Mouse (Mus musculus): ENCODE measurements at regions not wholly inside any gene's neighbourhood (a gene's known extent, or its start where the extent isn't known, plus 50 kb on each side); places are given as distances from the start of the nearest gene placed in this dataset.

GRCm38 (mm10) chr7:136708004-136708435 lies 186.4 kb upstream of the Mgmt start:
- Histone ChIP-seq H3K9me3 (ENCODE audit: control insufficient read depth, low read length) (peaks cover 12% of the 10 kb centered on the region), H3K4me1 (ENCODE audit: control insufficient read depth) (no peaks in the 10 kb centered on the region), H3K36me3 (ENCODE audit: control insufficient read depth) (no peaks in the 10 kb centered on the region), H3K4me3 (replicated peaks) (no peak overlapping the region), H3K27me3 (ENCODE audit: control insufficient read depth) (no peaks in the 10 kb centered on the region)
- TF ChIP-seq GATA1 (IDR thresholded peaks at IDR 0.05; ENCODE audit: low read length) (no peak), TAL1 (IDR thresholded peaks at IDR 0.05; ENCODE audit: low read length) (no peak)

GRCm38 (mm10) chr7:136710653-136711052 lies 183.8 kb upstream of the Mgmt start:
- TF ChIP-seq GATA1 (IDR thresholded peaks at IDR 0.05; ENCODE audit: low read length), result no peak
- no peak for TF ChIP-seq TAL1 (IDR thresholded peaks at IDR 0.05; ENCODE audit: low read length)
- H3K4me3 ChIP-seq (replicated peaks), result no peak overlapping the region

DNA sequence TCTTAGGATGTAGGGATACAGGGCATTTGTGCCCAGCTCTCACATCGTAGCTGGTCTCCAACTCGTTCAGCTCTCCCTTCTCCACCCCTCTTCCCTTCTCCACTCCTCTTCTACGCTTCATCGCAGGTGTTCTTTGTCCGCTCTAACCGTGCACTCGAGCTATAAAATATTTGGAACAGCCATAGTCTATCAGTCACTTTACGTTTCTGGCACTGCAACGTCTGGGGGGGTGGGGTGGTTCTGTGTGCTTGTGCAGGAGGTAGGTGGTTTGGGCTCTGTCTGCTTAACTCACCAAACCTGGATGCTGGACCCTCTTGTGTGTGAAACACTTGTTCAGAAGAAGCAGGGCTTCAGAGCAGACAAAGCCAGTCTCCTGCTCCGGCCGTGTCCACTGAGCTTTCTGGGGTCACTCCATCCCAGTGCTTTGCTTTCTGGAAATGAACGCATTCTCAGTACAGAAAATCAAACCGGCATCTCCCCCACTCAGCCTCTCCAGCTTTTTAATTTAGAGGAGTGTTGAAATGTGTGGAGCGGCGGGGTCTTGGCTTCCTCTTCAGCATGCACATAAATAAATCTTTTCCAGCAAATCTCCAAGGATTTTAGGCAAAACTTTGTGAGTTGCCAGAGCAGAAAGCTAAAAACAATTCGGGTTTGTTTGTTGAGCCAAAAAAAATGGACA lies 181.3 kb upstream of the Mgmt start:
- Histone ChIP-seq H3K4me3 (replicated peaks) (no peak overlapping the region), H3K27me3 (ENCODE audit: control insufficient read depth) (no peaks in the 10 kb centered on the region), H3K4me1 (ENCODE audit: control insufficient read depth) (no peaks in the 10 kb centered on the region), H3K36me3 (ENCODE audit: control insufficient read depth) (no peaks in the 10 kb centered on the region), H3K9me3 (ENCODE audit: control insufficient read depth, low read length) (peaks cover 13% of the 10 kb centered on the region)
- TF ChIP-seq TAL1 (IDR thresholded peaks at IDR 0.05; ENCODE audit: low read length) (no peak), GATA1 (IDR thresholded peaks at IDR 0.05; ENCODE audit: low read length) (no peak)

More at GRCm38 (mm10) chr7:136710653-136711052, 183.8 kb upstream of the Mgmt start:
- Histone ChIP-seq H3K4me1 (ENCODE audit: control insufficient read depth) (no peaks in the 10 kb centered on the region), H3K27me3 (ENCODE audit: control insufficient read depth) (no peaks in the 10 kb centered on the region), H3K36me3 (ENCODE audit: control insufficient read depth) (no peaks in the 10 kb centered on the region), H3K9me3 (ENCODE audit: control insufficient read depth, low read length) (peaks cover 9% of the 10 kb centered on the region)

GRCm38 (mm10) chr7:136727628-136728402 lies 166.6 kb upstream of the Mgmt start:
- Histone ChIP-seq H3K4me1 (ENCODE audit: control insufficient read depth) (no peaks in the 10 kb centered on the region), H3K27me3 (ENCODE audit: control insufficient read depth) (no peaks in the 10 kb centered on the region), H3K9me3 (ENCODE audit: control insufficient read depth, low read length) (peaks cover 5% of the 10 kb centered on the region; the same call in 1 of the 2 replicates), H3K4me3 (replicated peaks) (no peak overlapping the region), H3K36me3 (ENCODE audit: control insufficient read depth) (no peaks in the 10 kb centered on the region)
- TF ChIP-seq GATA1 (IDR thresholded peaks at IDR 0.05; ENCODE audit: low read length), result no peak
- no peak for TF ChIP-seq TAL1 (IDR thresholded peaks at IDR 0.05; ENCODE audit: low read length)

GRCm38 (mm10) chr7:136742171-136742570 lies 152.2 kb upstream of the Mgmt start:
- H3K4me3 ChIP-seq (replicated peaks), result no peak overlapping the region
- TF ChIP-seq GATA1 (IDR thresholded peaks at IDR 0.05; ENCODE audit: low read length) (no peak), TAL1 (IDR thresholded peaks at IDR 0.05; ENCODE audit: low read length) (no peak)
- no peaks in the 10 kb centered on the region for H3K4me1 ChIP-seq (ENCODE audit: control insufficient read depth)
- no peaks in the 10 kb centered on the region for H3K36me3 ChIP-seq (ENCODE audit: control insufficient read depth)
- no peaks in the 10 kb centered on the region for H3K27me3 ChIP-seq (ENCODE audit: control insufficient read depth)
- H3K9me3 ChIP-seq (ENCODE audit: control insufficient read depth, low read length), result no peaks in the 10 kb centered on the region; the same call in 1 of the 2 replicates

- Histone ChIP-seq H3K4me1 (ENCODE audit: control insufficient read depth) (no peaks in the 10 kb centered on the region), H3K9me3 (ENCODE audit: control insufficient read depth, low read length) (no peaks in the 10 kb centered on the region; the same call in 1 of the 2 replicates), H3K4me3 (replicated peaks) (no peak overlapping the region), H3K36me3 (ENCODE audit: control insufficient read depth) (no peaks in the 10 kb centered on the region), H3K27me3 (ENCODE audit: control insufficient read depth) (no peaks in the 10 kb centered on the region)
- TF ChIP-seq TAL1 (IDR thresholded peaks at IDR 0.05; ENCODE audit: low read length) (no peak), GATA1 (IDR thresholded peaks at IDR 0.05; ENCODE audit: low read length) (no peak)
Observed at GRCm38 (mm10) chr7:136745412-136745811, 149.0 kb upstream of the Mgmt start.

DNA sequence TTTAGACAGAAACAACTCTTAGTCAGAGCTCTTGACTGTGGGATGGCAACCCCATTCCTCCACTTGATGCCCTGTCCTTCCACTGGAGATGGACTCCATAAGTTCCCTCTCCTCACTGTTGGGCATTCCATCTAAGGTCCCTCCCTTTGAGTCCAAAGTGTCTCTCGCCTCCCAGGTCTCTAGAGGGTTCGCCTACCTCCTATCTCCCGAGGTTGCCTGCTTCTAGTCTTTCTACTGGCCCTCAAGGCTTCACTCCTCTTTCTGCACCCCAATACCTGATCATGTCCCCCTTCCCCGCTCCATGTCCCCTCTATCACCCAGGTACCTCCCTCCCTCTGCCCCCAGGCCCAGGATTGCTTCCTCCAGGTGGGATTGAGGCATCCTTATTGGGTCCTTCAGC lies 142.9 kb upstream of the Mgmt start:
- no peaks in the 10 kb centered on the region for H3K9me3 ChIP-seq (ENCODE audit: control insufficient read depth, low read length)
- no peak overlapping the region for H3K4me3 ChIP-seq (replicated peaks)
- no peak for TF ChIP-seq GATA1 (IDR thresholded peaks at IDR 0.05; ENCODE audit: low read length)
- no peak for TF ChIP-seq TAL1 (IDR thresholded peaks at IDR 0.05; ENCODE audit: low read length)
- no peaks in the 10 kb centered on the region for H3K27me3 ChIP-seq (ENCODE audit: control insufficient read depth)
- no peaks in the 10 kb centered on the region for H3K36me3 ChIP-seq (ENCODE audit: control insufficient read depth)
- no peaks in the 10 kb centered on the region for H3K4me1 ChIP-seq (ENCODE audit: control insufficient read depth)

DNA sequence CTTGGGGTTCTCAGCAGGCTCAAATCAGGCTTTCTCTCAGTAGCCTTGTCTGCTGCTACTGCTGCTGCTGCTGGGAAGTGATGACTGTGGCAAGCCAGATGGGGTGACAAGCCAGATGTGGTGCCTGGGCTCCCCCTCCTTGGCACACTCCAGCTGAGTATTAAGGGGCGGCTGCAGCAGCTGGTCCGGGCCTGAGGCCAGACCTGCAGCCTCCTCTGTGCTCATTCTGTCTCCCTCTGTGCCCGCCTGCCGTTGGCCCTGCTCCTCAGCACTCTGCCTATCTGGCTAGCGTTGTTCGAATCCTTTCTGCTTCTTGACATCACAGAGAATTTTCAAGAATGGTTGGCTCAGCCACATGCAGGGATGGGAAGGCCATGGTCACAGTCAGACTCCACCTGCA lies 139.6 kb upstream of the Mgmt start:
- no peaks in the 10 kb centered on the region for H3K36me3 ChIP-seq (ENCODE audit: control insufficient read depth)
- H3K4me3 ChIP-seq (replicated peaks), result no peak overlapping the region
- no peaks in the 10 kb centered on the region for H3K4me1 ChIP-seq (ENCODE audit: control insufficient read depth)
- H3K9me3 ChIP-seq (ENCODE audit: control insufficient read depth, low read length), result no peaks in the 10 kb centered on the region
- no peaks in the 10 kb centered on the region for H3K27me3 ChIP-seq (ENCODE audit: control insufficient read depth)
- TF ChIP-seq TAL1 (IDR thresholded peaks at IDR 0.05; ENCODE audit: low read length) (no peak), GATA1 (IDR thresholded peaks at IDR 0.05; ENCODE audit: low read length) (no peak)

DNA sequence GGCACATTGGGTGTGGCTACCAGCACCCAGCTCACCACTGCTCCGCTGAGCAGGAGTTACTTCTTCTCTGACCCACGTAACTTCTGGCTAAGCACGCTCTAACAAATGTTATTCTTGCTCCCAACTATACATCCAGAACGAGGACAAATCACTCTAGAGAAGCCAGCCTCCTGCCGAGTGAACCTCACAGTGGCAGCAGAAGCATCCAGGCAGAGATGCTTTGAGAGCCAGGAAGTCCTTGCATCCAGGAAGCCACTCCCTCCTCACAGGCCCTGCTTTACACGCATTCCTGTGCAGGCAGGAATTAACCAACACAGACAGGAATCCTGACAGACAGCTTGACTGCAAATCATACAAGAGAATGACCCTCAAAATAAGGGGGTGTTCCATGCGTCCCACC lies 129.4 kb upstream of the Mgmt start:
- Histone ChIP-seq H3K36me3 (ENCODE audit: control insufficient read depth) (no peaks in the 10 kb centered on the region), H3K27me3 (ENCODE audit: control insufficient read depth) (no peaks in the 10 kb centered on the region), H3K4me3 (replicated peaks) (no peak overlapping the region), H3K9me3 (ENCODE audit: control insufficient read depth, low read length) (no peaks in the 10 kb centered on the region; the same call in 1 of the 2 replicates), H3K4me1 (ENCODE audit: control insufficient read depth) (no peaks in the 10 kb centered on the region)
- TF ChIP-seq TAL1 (IDR thresholded peaks at IDR 0.05; ENCODE audit: low read length) (no peak), GATA1 (IDR thresholded peaks at IDR 0.05; ENCODE audit: low read length) (no peak)
